Mouse (Mus musculus) yolk sac, embryonic 10.5 days (tissue): ENCODE measurements around the gene Cfd.
A peak's percentile ranks its signal among the peaks of the same experiment; 100 is the strongest.

Experiments used
- DNase-seq: peaks from one replicate; pipeline ENCODE4 v3.0.0-alpha.2; 2017; ENCODE audit warnings: low spot score

Gene Cfd

DNA sequence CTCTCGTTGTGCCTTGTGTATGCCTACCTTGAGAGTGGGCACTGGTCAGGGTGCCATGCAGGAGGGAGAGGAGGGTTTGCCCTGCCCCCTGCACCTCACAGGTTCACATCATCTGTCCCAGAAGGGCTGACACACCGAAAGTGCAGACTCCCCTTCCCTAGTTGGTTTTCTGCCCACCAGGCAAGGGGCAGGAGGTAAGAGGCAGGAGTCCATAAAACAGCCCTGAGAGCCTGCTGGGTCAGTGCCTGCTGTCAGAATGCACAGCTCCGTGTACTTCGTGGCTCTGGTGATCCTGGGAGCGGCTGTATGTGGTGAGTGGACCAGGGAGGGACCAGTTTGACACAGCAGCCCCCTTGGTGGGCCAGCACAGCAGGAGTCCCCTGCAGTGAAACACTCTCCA, at the start of gene Cfd:
Cfd (plus strand) TSS at position 184 of the 400 bp plus-strand sequence.
- no peak for DNase-seq

GRCm38 (mm10) chr10:79842322-79842721, 48.3 kb upstream of the Cfd start:
- no peak for DNase-seq

GRCm38 (mm10) chr10:79843476-79843875, 47.2 kb upstream of the Cfd start:
- no peak for DNase-seq

GRCm38 (mm10) chr10:79846553-79846952, 44.1 kb upstream of the Cfd start:
- DNase-seq = no peak

- no peak for DNase-seq
Observed at GRCm38 (mm10) chr10:79849941-79850628, 40.6 kb upstream of the Cfd start.

DNA sequence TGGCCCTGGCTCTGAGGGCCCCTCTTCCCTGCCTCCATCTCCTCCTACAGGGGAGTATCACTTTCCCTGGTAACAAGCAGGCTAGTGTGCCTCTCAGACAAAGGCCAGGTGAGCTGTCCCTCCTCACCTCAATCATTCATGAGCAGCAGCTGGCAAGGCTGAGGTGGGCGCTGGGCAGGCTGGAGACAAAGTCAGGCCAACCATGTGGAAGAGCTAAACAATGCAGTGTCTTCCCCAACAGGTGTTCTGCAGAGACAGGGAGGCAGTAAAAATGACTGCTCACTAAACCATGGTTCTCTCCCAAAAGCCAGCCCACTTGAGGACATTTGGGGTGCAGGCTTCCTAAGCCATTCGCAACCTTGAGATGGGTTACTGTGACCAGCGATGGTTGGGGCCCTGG, 39.0 kb upstream of the Cfd start:
- no peak for DNase-seq

DNA sequence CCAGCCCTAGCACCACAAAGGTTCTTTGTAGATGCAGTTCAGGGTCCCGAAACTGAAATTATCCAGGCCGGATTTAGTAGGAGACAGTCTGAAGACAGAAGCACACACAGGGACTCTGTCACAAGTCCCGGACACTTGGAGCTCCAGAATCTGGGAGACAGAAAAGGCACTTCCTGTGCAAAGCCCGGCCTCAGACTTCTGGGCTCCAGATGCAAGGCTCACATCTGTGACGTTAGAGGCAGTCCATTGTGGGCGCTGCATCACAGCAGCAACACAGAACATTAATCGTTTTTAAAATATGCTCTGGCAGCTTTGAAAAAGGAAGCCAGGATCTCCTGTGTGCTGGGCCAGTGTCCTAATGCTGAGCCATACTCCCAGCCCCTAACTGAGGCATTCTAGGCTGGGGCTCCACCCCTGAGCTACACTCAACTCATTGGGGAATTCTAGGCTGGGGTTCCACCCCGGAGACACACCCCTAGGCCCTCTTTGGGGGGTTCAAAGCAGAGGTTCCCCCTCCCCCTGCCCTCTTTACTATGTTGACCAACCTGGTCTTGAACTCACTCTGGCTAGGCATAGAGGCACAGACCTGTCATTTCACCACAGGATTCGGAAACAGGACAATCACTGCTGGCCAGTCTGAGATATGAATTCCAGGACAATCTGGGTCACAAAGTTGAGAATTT, 38.4 kb upstream of the Cfd start:
- no peak for DNase-seq

DNA sequence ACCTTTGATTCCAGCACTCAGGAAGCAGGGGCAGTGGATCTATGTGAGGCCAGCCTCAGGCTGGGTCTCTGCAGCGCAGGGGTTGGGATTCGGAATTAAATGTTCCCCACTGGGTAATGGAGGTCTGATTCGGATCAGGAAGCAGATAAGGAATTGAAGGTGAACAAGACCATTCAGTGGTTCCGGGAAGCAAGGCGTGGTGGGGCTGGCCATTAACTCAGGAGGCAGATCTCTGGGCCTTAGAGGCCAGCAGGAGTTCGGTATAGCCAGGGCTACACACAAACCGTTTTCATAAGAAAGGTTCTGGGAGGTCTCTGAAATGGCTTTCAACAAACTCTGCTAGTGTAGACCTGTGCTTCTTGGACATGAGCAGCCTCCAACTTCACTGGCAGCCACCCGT, 37.8 kb upstream of the Cfd start:
- DNase-seq = no peak

DNA sequence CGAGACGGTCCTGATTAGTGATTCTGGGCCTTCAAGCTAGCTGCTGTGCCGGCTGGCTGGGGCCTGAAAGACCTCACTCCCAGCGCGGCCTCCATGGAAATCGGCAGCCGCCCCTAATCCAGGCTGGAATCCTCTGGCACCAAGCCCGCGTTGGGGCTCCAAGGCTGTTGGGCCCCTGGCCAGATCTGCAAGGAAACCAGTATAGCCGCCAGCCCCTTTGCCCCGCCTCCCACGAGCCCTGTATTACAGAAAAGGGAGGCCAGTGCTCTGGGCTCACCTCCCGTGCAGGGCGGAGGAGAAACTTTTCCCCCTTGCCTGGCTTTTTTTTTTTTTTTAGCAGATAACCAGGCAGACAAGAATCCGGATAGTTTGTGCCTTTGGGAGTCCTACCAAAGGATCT, 37.3 kb upstream of the Cfd start:
- DNase-seq = peak; percentile 90

GRCm38 (mm10) chr10:79853860-79854795, 36.5 kb upstream of the Cfd start, which contains the start of gene Ptbp1:
Gene Ptbp1, plus strand, starts transcription at chr10:79854427.
- DNase-seq = peak; percentile 100

DNA sequence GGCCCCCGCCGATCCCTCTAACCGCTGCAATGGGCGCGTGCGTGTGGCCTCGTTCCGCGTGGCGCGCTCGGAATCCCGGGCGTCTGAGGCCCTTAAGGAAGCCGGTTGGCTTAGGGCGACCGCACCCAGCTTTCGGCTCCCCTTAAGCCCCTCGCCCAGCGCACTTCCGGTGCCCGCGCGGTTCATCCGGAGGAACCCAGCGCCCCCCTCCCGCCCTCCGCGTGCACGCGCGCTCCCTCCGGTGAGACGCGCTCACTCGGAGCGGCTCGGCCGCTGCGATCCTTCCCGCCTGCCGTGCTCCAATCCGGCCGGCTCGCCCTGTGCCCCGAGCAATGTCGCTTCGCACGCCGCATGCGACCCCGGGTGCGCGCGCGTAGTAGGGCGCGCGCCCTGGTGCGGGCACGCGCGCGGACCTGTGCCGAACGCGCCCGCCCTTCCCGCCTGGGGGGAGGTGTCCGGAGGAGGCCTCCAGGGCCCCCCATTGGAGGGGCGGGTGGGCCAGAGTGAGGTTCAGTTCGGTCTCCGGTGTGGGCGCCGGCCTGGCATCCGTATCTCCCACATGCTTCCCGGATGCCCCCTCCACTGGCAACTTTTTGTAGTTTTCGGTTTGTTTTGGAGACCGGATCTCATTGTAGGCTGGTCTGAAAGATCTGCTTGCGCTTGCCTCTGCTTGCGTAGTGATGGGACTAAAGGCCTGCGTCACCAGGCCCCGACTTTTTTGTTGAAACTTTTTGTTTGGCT, 35.7 kb upstream of the Cfd start:
- peak; percentile 75 for DNase-seq

DNA sequence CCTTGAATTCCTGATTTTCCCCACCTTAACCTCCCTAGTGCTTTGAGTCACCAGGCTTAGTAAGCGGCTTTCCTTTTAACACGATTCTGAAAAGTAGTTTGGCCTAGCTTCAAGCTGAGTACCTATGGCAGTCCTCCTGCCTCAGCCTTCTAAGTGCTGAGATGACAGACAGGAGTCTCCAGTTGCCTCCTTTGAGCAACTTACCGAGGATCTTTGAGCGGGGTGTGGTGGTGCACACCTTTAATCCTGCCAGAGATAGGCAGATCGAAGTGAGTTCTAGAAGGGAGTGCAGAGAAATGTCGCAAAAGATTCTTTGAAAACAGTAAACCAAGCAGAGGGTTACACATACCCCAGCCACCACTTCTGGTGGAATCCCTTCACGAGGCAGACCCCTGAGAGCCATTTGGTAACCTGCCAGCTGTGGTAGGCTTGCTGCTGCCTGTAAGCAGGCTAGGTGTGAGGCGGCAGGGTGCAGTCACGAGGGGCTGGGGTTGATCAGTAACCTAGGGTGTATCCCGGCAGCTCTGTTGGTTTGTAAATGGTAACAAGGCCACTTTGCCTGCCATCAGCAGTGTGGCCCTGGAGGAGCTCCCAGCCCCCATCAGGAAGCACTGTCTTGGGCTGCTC, 35.0 kb upstream of the Cfd start:
- peak; percentile 90 for DNase-seq

- DNase-seq = no peak
Observed at GRCm38 (mm10) chr10:79856280-79856679, 34.4 kb upstream of the Cfd start.

GRCm38 (mm10) chr10:79856704-79857451, 33.8 kb upstream of the Cfd start:
- DNase-seq = no peak

DNA sequence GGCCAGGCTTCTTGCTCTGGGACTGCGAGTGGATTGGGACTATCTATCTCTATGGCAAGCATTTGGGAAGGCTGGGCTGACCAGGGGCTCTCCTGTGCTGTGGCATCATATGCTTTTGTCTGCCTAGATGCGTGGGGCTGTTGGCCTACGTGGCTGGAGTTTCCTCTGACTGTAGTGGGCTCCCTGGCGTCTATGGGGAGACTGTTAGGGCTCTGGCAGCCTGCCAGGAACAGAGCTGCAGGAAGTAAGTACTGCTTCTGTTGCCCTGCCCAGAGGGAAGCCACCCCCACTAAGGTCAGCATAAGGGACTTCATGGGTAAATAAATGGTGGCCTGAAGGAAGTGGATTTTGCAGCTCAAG, 33.2 kb upstream of the Cfd start:
- peak; percentile 60 for DNase-seq

DNA sequence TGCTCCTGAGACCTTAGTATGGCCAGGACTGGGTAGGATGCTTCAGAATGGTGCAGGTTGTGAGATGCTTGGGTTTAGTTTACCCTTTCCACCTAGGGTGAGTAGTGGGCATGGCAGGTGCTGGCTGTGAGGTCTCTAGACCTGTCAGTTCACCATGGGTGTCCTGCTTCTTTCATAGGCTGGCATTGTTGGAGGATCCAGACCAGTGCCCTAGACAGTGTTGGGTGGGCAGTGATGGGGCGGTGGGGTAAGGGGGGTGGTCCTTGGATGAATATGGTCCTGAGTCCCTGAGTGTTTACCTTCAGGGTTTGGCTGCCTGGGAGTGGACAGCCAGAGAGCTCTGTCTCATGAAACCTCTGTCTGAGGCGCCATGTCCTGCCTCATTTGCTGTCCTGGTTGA, 32.8 kb upstream of the Cfd start:
- no peak for DNase-seq

DNA sequence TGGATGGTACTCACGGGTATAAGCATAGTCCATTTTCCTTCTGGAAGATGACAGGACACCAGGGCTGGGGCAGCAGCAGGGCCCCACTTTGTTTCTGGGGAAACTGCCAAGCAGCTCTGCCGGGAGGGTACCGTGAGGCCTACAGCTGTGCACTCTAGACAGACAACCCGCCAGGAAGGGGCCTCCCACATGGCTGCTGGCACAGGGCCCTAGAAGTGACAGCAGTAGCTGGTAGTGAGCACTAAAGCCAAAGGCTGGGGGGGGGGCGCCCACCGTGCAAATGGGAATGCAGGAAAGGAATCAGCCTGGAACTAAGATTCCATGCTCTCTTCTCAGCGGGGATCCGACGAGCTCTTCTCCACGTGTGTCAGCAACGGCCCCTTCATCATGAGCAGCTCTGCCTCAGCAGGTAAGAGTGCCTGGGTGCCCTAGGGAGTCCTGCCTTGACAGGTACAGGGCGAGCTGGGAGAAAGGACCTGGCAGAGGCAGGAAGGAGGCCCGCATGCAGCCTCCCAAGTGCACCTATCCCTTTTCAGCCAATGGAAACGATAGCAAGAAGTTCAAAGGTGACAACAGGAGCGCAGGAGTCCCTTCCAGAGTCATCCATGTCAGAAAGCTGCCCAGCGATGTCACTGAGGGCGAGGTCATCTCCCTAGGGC, 32.1 kb upstream of the Cfd start:
- no peak for DNase-seq

DNA sequence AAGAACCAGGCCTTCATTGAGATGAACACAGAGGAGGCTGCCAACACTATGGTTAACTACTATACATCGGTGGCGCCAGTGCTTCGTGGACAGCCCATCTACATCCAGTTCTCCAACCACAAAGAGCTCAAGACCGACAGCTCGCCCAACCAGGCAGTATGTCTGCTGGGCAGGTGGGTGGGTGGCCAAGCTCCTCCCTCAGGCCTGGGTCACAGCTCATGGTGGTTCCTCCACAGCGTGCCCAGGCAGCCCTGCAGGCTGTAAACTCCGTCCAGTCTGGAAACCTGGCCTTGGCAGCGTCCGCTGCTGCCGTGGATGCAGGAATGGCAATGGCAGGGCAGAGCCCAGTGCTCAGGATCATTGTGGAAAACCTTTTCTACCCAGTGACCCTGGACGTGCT, 31.5 kb upstream of the Cfd start:
- DNase-seq = no peak

- no peak for DNase-seq
Observed at GRCm38 (mm10) chr10:79860079-79860911, 30.4 kb upstream of the Cfd start.
